Mouse (Mus musculus) bone marrow, adult 2 months (tissue): ENCODE measurements around the gene Rrh.

ENCODE experiments used
- CTCF ChIP-seq: fragments of 200-500 bp; IDR thresholded peaks from 2 replicates; pipeline ENCODE4 v1.5.1; 2011; ENCODE audit warnings: low read length, control low read depth; ENCODE audit not compliant: control insufficient read depth, insufficient read depth
- POLR2A ChIP-seq: fragments of 200-500 bp; IDR thresholded peaks from 2 replicates; pipeline ENCODE4 v1.6.1; 2011; ENCODE audit warnings: low read depth, mild to moderate bottlenecking, control low read depth, low read length, borderline replicate concordance; ENCODE audit not compliant: control insufficient read depth

DNA sequence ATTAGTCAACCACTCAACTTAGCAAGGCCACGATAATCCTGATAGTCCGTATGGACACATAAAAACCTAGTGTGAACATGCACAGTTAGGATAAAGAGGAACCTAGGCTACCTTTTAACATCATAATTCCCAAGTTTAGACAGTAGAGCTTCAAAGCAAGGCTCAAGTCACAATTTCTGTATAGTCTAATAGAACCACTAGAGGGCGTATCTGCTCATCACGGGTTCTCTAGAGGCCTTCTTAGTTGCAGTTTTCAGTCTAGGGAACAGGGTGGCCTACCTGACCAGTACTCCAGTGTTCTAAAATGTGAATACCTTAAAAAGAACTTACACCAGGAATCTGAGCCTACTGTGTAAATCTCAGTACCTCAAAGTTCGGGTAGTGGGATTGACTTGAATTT, 906 bp upstream of the Rrh start:
- no peak for TF ChIP-seq CTCF
- no peak for TF ChIP-seq POLR2A
